Mouse (Mus musculus): Measurements from ENCODE around the gene Tfe3. TPM values are rescaled to one million over a fixed set of nuclear protein-coding genes. Genes with fewer than 3 reads are reported as not detected.
A peak's percentile ranks its signal among the peaks of the same experiment; 100 is the strongest.
"Not testable (repeated sequence)": the region's sequence is repeated elsewhere in the genome, so short reads cannot be mapped to it uniquely, and the experiment has no call there.

Tfe3 gene
- polyA plus RNA-seq (2015; fragmentation: Nextera tagmentation; extraction: Ambion mirVana) = 20.0 and 23.8 TPM in 2 replicates

DNA sequence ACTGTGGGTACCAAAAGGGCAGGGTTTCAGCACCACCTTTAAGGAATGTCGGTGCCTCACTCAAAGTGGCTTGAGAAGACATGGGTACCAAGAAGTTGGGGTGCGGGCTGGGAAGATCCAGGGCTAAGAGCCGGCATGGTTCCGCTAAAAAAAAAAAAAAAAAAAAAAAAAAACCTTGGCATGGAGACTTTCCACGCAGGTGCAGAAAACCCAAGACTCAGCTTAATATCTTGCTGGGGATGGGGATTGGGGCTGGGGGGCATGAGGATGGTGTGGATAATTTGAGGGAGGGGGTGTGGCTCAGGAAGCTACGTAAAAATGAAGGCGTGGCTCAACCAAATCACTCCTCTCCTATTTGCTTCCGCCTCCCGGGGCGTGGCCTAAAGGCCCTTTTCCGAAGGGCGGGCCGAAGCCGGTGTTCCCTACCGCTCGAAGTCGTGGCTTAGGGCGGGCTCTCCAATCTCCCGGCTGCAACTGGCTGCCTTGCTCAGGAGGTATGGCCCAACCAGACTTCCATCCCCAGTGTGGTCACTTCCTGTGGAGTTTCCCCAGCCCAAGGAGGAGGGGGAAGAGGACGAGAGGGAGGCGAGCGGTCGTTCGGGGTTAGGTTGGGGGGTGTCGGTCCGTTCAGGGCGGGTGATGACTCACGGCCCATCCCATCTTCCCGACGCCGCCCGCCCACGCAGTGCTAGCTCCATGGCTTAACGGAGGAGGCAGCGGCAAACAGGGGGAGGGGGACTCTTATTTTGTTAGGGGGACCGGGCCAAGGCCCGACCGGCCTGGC, at the start of gene Tfe3:
Gene Tfe3 (plus strand): TSS at position 424 of the 784 bp plus-strand sequence.
- H3K4me2 ChIP-seq = peak within 1 kb of the TSS; percentile 70
- H3K9ac ChIP-seq = peak within 1 kb of the TSS; percentile 74
- H3K27ac ChIP-seq = no peak within 1 kb of the TSS
- no peaks in the 10 kb centered on the region for H3K9me3 ChIP-seq (replicated peaks)
- 24% methylated on average over 22 of the region's 38 CpGs for WGBS
- peaks cover 10% of the 10 kb centered on the region; the same call in 1 of the 2 replicates for H3K36me3 ChIP-seq (ENCODE audit: poor library complexity, severe bottlenecking)
- peaks cover 21% of the 10 kb centered on the region for H3K4me1 ChIP-seq
- ATAC-seq = peak; percentile 96
- H3K4me3 ChIP-seq = peak within 1 kb of the TSS; percentile 61
- no peaks in the 10 kb centered on the region for H3K27me3 ChIP-seq

DNA sequence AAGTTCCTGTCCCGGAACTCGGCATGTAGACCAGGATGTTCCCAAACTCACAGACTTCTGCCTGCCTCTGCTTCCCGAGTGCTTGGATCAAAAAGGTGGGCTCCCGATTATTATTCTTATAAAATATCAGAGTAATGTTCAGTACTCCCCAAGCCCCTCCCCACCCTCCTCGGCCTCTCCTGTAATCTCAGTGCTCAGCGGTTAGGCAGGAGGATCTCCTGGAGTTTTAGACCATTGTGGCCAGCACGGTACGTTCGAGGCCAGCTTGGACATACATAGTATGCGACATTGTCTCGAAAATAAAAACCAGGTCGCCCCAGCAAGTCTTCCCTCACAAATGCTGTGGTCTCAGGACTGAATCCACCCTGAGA, 48.6 kb upstream of the Tfe3 start:
- not testable (repeated sequence) for H3K36me3 ChIP-seq (ENCODE audit: poor library complexity, severe bottlenecking); H3K4me1 ChIP-seq; H3K27ac ChIP-seq; H3K27me3 ChIP-seq; ATAC-seq; H3K9me3 ChIP-seq (replicated peaks)
- Histone ChIP-seq H3K4me3 (peak overlapping the region; percentile 35), H3K9ac (peak overlapping the region; percentile 48; the same call in 1 of the 2 replicates), H3K4me2 (peak overlapping the region; percentile 58)
- WGBS = 20% methylated on average over 5 of the region's 12 CpGs

DNA sequence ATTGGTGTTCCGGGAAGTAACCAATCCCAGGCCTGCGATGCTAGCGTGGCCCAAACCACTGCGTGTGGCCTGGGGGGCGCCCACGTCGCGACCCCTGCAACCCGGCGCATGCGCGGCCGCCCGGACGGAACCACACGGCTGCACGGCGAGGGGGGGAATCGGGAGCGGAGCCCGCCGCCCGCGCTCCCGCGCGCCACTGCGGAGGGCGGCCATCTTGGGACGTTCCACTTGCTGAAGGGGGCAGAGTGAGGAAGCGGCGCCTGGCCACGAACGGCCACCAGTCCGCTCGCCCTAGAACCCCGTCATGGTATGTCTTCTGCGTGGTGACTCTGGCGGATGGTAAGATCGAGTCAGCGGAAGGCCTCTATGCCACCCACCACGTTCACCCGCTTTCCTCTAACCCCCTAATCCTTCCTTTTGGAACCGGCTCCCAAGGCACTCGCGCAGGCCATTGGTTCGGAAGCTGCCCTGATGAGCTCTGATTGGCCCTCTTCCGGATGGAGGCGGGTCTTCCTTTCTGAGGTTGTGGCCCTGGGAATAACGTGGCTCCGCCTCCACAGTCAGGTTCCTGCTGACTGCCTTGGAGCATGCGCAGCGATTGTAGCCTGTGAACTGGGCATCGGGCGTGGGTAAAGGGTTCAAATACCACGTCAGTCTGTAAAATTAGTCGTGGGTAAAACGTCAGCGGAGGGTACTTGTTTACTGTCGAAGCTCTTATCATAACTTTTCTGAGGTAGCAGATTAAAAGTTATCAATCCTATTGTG, 48.0 kb upstream of the Tfe3 start, which contains the start of gene Wdr45:
Gene Wdr45 (plus strand): TSS at position 199 of the 765 bp plus-strand sequence.
- H3K4me2 ChIP-seq = peak within 1 kb of the TSS; percentile 58
- H3K36me3 ChIP-seq (ENCODE audit: poor library complexity, severe bottlenecking); H3K4me1 ChIP-seq; H3K27ac ChIP-seq; H3K27me3 ChIP-seq; H3K9me3 ChIP-seq (replicated peaks): not testable (repeated sequence)
- peak within 1 kb of the TSS; percentile 35 for H3K4me3 ChIP-seq
- H3K9ac ChIP-seq = peak within 1 kb of the TSS; percentile 48; the same call in 1 of the 2 replicates
- 13% methylated on average over 38 of the region's 60 CpGs for WGBS
- ATAC-seq = peak; percentile 96

DNA sequence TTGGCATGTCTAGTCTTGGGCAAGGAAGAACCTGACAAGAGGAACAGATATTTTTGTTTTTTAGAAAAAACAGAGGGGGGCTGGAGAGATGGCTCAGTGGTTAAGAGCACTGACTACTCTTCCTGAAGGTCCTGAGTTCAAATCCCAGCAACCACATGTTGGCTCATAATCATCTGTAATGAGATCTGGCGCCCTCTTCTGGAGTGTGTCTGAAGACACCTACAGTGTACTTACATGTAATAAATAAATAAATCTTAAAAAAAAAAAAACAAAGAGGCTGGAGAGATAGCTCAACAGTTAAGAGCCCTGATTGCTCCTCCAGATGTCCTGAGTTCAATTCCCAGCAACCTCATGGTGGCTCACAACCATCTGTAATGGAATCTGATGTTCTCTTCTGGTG, 46.3 kb upstream of the Tfe3 start:
- not testable (repeated sequence) for H3K4me1 ChIP-seq; H3K27me3 ChIP-seq; H3K9ac ChIP-seq; ATAC-seq; H3K9me3 ChIP-seq (replicated peaks); H3K36me3 ChIP-seq (ENCODE audit: poor library complexity, severe bottlenecking); H3K27ac ChIP-seq; H3K4me3 ChIP-seq; H3K4me2 ChIP-seq
- WGBS = 22% methylated on average over 1 of the region's 1 CpGs

DNA sequence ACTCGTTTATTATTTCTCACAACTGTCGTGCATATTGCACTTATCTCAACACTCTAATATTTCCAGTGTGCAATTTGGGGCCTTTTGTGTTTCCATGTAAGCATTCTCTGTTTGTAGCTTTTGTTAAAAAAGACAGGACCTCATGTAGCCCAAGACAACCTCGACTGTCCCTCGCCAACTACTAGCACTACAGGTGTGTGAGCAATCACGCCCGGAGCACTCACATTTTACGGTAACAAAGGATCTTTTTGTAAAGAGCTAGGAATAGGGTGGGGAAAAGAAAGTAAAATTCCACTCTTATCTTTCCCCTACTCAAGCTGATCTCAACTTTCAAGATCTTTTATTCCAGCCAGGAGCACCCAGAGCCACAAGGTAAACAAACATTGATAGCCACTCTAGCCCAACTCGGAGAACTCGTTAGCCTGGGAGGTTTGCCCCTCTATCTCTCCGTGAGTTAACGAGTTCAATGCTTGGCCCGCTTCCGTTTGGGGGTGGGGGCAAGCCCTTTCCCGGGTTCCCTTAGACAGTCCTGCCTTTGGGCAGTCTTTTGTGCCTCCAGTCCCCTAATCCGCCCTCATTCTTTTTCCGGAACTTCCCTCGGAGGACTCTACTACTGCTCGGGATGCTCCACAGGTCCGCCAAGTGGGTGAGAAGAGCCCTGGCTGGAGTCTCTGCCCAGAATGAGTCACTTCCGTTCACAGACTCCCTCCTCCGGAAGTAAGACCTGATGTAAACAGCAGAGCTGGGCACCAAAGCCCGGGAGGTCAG, 40.7 kb upstream of the Tfe3 start, which contains the start of gene Gm45208:
Gene Gm45208 (plus strand): TSS at position 732 of the 768 bp plus-strand sequence.
- ATAC-seq = peak; percentile 90

DNA sequence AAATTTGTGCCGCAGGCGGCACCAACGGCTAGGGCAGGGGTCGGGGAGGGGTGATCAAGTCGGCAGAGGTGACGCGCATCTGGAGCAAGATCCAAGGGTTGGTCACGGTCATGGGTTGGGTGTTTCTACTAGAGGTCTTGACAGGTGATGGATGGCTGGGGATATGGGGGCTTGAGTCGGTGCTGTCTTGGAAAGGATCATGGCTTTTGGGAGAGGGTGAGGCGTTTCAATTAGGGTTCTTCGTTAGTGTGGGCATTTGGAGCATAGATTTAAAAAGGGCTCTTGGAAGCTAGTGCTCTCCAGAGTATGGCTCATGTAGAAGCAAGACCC, 40.1 kb upstream of the Tfe3 start:
- ATAC-seq = no peak
- Histone ChIP-seq H3K4me2 (peak overlapping the region; percentile 64), H3K27ac (peak overlapping the region; percentile 86; the same call in 1 of the 2 replicates), H3K9ac (peak overlapping the region; percentile 62), H3K4me1 (peaks cover 6% of the 10 kb centered on the region; the same call in 1 of the 2 replicates), H3K9me3 (replicated peaks) (no peaks in the 10 kb centered on the region), H3K36me3 (ENCODE audit: poor library complexity, severe bottlenecking) (peaks cover 18% of the 10 kb centered on the region), H3K27me3 (no peaks in the 10 kb centered on the region), H3K4me3 (peak overlapping the region; percentile 59)
- 29% methylated on average over 11 of the region's 11 CpGs for WGBS

More for the DNA sequence above, 40.7 kb upstream of the Tfe3 start, which contains the start of gene Gm45208:
- H3K4me1 ChIP-seq = peaks cover 6% of the 10 kb centered on the region; the same call in 1 of the 2 replicates
- H3K9me3 ChIP-seq (replicated peaks) = no peaks in the 10 kb centered on the region
- H3K27ac ChIP-seq = peak within 1 kb of the TSS; percentile 86
- H3K9ac ChIP-seq = peak within 1 kb of the TSS; percentile 62
- WGBS = 20% methylated on average over 22 of the region's 22 CpGs
- H3K4me3 ChIP-seq = peak within 1 kb of the TSS; percentile 59
- H3K4me2 ChIP-seq = peak within 1 kb of the TSS; percentile 64
- H3K27me3 ChIP-seq = no peaks in the 10 kb centered on the region
- H3K36me3 ChIP-seq (ENCODE audit: poor library complexity, severe bottlenecking) = peaks cover 12% of the 10 kb centered on the region

DNA sequence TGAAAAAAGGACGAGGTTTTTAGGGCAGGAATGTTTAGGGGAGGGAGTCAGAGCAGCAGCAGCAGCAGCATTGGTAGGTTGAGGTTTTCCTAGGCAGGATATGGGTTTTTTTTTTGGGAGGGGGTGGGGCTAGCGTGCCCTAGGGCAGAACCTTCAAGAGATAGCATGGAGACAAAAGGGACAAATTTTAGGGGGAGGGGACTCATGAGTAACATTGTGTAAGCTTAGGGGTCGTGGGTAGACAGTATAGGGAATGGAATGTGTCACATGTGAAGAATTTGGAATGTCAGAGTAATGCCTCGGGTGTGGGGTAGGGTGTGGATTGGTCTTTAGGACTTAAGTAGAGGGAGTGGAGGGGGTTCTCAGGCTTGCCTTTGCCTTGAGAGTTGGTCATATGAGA, 39.7 kb upstream of the Tfe3 start:
- Histone ChIP-seq H3K4me2 (peak overlapping the region; percentile 64), H3K9me3 (replicated peaks) (no peaks in the 10 kb centered on the region), H3K4me3 (peak overlapping the region; percentile 59), H3K9ac (peak overlapping the region; percentile 62), H3K4me1 (peaks cover 7% of the 10 kb centered on the region; the same call in 1 of the 2 replicates), H3K27ac (no peak overlapping the region), H3K27me3 (no peaks in the 10 kb centered on the region), H3K36me3 (ENCODE audit: poor library complexity, severe bottlenecking) (peaks cover 20% of the 10 kb centered on the region)
- ATAC-seq = no peak
- WGBS = 21% methylated on average over 4 of the region's 4 CpGs

DNA sequence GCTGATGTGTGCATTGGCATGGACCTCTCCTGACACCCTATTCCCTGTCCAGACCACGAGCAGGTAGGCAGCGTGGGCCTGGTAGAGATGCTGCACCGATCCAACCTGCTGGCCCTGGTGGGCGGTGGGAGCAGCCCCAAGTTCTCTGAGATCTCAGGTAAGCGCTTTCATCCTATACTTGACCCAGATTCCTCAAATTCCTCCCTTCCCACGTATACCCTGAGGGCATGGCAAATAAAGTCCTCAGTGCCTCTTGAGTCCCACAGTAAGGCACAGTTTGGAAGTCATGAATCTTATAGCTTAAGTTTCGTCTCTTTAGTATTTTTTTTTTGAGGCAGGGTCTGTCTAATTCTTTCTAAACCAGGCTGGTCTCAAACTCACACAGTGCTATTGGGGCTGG, 38.2 kb upstream of the Tfe3 start:
- H3K4me1 ChIP-seq = peaks cover 12% of the 10 kb centered on the region; the same call in 1 of the 2 replicates
- ATAC-seq = no peak
- no peak overlapping the region for H3K4me3 ChIP-seq
- no peak overlapping the region for H3K9ac ChIP-seq
- H3K27ac ChIP-seq = no peak overlapping the region
- H3K9me3 ChIP-seq (replicated peaks) = no peaks in the 10 kb centered on the region
- no peak overlapping the region for H3K4me2 ChIP-seq
- WGBS = 86% methylated on average over 7 of the region's 7 CpGs
- H3K27me3 ChIP-seq = no peaks in the 10 kb centered on the region
- H3K36me3 ChIP-seq (ENCODE audit: poor library complexity, severe bottlenecking) = peaks cover 20% of the 10 kb centered on the region

DNA sequence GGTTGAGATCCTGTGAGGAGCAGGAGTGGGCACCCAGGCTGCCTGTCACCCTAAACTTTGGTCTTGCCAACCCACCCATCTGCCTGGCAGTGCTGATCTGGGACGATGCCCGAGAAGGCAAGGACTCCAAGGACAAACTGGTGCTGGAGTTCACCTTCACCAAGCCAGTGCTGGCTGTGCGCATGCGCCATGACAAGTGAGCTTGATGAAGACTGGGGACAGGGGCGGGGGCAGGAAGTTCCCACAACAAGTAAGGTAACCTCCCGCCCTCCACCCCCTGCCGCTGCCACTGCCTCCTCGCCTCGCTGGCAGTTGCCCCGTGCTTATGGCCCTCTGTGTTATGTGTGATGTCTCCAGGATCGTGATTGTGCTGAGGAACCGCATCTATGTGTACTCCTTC, 36.5 kb upstream of the Tfe3 start:
- 87% methylated on average over 12 of the region's 12 CpGs for WGBS
- Histone ChIP-seq H3K36me3 (ENCODE audit: poor library complexity, severe bottlenecking) (peaks cover 20% of the 10 kb centered on the region), H3K27ac (no peak overlapping the region), H3K4me2 (no peak overlapping the region), H3K27me3 (no peaks in the 10 kb centered on the region), H3K4me3 (no peak overlapping the region), H3K9me3 (replicated peaks) (no peaks in the 10 kb centered on the region), H3K9ac (no peak overlapping the region), H3K4me1 (peaks cover 19% of the 10 kb centered on the region; the same call in 1 of the 2 replicates)
- ATAC-seq = no peak

DNA sequence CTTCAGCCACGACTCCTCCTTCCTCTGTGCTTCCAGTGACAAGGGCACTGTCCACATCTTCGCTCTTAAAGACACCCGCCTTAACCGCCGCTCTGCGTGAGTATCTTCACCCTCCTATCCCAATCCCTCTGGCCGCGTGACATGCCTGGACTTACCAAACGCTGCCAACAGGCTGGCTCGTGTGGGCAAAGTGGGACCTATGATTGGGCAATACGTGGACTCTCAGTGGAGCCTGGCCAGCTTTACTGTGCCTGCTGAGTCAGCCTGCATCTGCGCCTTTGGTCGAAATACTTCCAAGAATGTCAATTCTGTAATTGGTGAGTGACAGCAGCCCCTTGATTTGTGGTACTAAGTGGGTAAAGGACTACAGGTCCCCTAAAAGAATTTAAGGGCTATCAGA, 35.2 kb upstream of the Tfe3 start:
- WGBS = 93% methylated on average over 13 of the region's 13 CpGs
- Histone ChIP-seq H3K4me2 (no peak overlapping the region), H3K27ac (no peak overlapping the region), H3K27me3 (no peaks in the 10 kb centered on the region), H3K4me3 (no peak overlapping the region), H3K4me1 (peaks cover 19% of the 10 kb centered on the region; the same call in 1 of the 2 replicates), H3K9ac (no peak overlapping the region), H3K9me3 (replicated peaks) (no peaks in the 10 kb centered on the region), H3K36me3 (ENCODE audit: poor library complexity, severe bottlenecking) (peaks cover 20% of the 10 kb centered on the region)
- no peak for ATAC-seq

DNA sequence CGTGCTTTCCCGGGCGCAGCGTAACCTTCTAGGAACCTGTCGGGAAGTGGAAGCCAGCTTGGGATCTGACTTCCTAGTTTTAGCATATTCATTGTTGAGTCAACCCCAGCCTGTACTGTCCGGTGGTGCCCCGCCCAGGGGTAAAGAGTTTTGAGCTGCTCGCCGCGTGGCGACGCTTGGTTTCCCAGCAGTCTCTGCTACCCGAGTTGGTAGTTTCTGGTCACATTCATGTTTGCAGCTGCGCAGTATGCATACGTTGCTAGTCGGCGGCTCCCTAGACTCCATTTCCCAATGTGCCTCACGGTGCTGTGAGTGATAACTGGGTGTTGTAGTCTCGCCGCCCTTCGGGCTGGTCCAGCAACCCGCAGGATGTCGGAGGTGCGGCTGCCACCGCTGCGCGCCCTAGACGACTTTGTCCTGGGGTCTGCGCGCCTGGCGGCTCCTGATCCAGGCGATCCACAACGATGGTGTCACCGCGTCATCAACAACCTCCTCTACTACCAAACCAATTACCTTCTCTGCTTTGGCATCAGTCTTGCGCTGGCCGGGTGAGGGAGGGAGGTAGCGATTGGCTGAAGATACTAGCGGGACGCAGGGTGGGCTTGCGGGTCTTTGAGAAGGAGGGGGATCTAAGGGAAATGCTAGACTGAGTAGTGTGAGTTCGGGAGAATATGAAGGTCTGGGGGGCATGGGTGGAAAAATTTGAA, 34.0 kb upstream of the Tfe3 start, which contains the start of gene Praf2:
Gene Praf2 (plus strand): TSS at position 225 of the 707 bp plus-strand sequence.
- peaks cover 30% of the 10 kb centered on the region for H3K36me3 ChIP-seq (ENCODE audit: poor library complexity, severe bottlenecking)
- H3K4me3 ChIP-seq = peak within 1 kb of the TSS; percentile 48
- 15% methylated on average over 42 of the region's 42 CpGs for WGBS
- peak within 1 kb of the TSS; percentile 62 for H3K9ac ChIP-seq
- no peaks in the 10 kb centered on the region for H3K9me3 ChIP-seq (replicated peaks)
- H3K4me2 ChIP-seq = peak within 1 kb of the TSS; percentile 63
- H3K27me3 ChIP-seq = no peaks in the 10 kb centered on the region
- peak; percentile 96 for ATAC-seq
- peaks cover 13% of the 10 kb centered on the region; the same call in 1 of the 2 replicates for H3K4me1 ChIP-seq
- no peak within 1 kb of the TSS for H3K27ac ChIP-seq
